Comparison of ENCODE assay signal across 22 mouse cellular contexts in the genomic region with DNA sequence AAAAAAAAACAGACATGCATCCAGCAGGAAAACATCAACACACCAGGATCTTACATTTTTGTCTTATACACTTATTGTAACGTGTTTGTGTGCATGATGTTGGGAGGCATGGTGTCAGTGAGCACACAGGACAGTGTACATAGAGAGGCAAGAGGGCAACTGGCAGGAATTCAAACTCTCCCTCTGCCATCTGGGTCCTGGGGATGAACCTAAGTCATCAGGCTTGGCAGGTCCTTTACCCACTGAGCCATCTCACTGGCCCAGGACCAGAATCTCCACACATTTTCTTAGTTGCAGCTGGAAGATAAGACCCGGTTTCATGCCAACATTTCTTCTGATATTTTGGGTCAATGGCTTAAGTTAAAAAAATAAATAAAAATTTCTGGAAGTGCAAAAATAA.
DNase-seq lines count a peak whose midpoint lies in the region; ATAC-seq and TF ChIP-seq lines count a peak whose summit lies in the region.
"Had no signal": no experiment of that assay in that cellular context is flagged by ENCODE, and none has a peak within 500 bp of the region (broad histone marks: within the 10 kb centered on the region; RNA-seq: fewer than 3 reads in every experiment).

No protein-coding gene starts in this region.

- H3K27me3 ChIP-seq in hindbrain, postnatal 0 days (ENCODE audit: insufficient read depth, low read length): no peaks in the 10 kb centered on the region
- H3K27me3 ChIP-seq in hindbrain, embryonic 11.5 days (ENCODE audit: control insufficient read depth, insufficient read depth, low read length): no peaks in the 10 kb centered on the region
- H3K27me3 ChIP-seq: forebrain, embryonic 15.5 days; heart, embryonic 15.5 days; hindbrain, embryonic 13.5 days; limb, embryonic 12.5 days; liver, embryonic 15.5 days; neural tube, embryonic 15.5 days had no signal

- no peak for ATAC-seq in hindbrain, postnatal 0 days
- ATAC-seq in hindbrain, embryonic 11.5 days (ENCODE audit: low FRiP score): no peak
- ATAC-seq in cerebellum, adult (ENCODE audit: insufficient number of reproducible peaks, low FRiP score, low TSS enrichment): peak; percentile 52; the same call in 1 of the 2 replicates
- ATAC-seq in frontal cortex, adult (ENCODE audit: low TSS enrichment): no peak
- ATAC-seq: activated CD4-positive, CD25-positive, alpha-beta regulatory T cell, adult 4 months; forebrain, embryonic 15.5 days had no signal

- no peaks in the 10 kb centered on the region for H3K4me1 ChIP-seq in hindbrain, postnatal 0 days (ENCODE audit: insufficient read depth, low read length)
- H3K4me1 ChIP-seq in hindbrain, embryonic 11.5 days (replicated peaks; ENCODE audit: control insufficient read depth, insufficient read depth, low read length): no peaks in the 10 kb centered on the region
- H3K4me1 ChIP-seq: forebrain, embryonic 15.5 days; heart, embryonic 15.5 days; hindbrain, embryonic 13.5 days; limb, embryonic 12.5 days; liver, embryonic 15.5 days; neural tube, embryonic 15.5 days had no signal

- H3K4me3 ChIP-seq in hindbrain, postnatal 0 days (ENCODE audit: low read length): no peak overlapping the region
- H3K4me3 ChIP-seq in hindbrain, embryonic 11.5 days (ENCODE audit: low read depth, low read length): no peak overlapping the region
- H3K4me3 ChIP-seq: forebrain, embryonic 15.5 days; heart, embryonic 15.5 days; hindbrain, embryonic 13.5 days; limb, embryonic 12.5 days; liver, embryonic 15.5 days; neural tube, embryonic 15.5 days had no signal

- no peak overlapping the region for H3K9ac ChIP-seq in hindbrain, postnatal 0 days (replicated peaks; ENCODE audit: low read length)
- no peak overlapping the region for H3K9ac ChIP-seq in hindbrain, embryonic 11.5 days (ENCODE audit: low read depth, low read length)
- H3K9ac ChIP-seq: forebrain, embryonic 15.5 days; heart, embryonic 15.5 days; hindbrain, embryonic 13.5 days; limb, embryonic 12.5 days; liver, embryonic 15.5 days; neural tube, embryonic 15.5 days had no signal

- no peaks in the 10 kb centered on the region for H3K36me3 ChIP-seq in hindbrain, postnatal 0 days (ENCODE audit: insufficient read depth, low read length)
- H3K36me3 ChIP-seq in hindbrain, embryonic 11.5 days (ENCODE audit: control insufficient read depth, insufficient read depth, low read length): no peaks in the 10 kb centered on the region
- H3K36me3 ChIP-seq: forebrain, embryonic 15.5 days; heart, embryonic 15.5 days; hindbrain, embryonic 13.5 days; limb, embryonic 12.5 days; liver, embryonic 15.5 days; neural tube, embryonic 15.5 days had no signal

- 58% methylated on average over 2 of the region's 2 CpGs for WGBS in hindbrain, postnatal 0 days
- WGBS in hindbrain, embryonic 11.5 days: 72% methylated on average over 2 of the region's 2 CpGs

- H3K27ac ChIP-seq in hindbrain, postnatal 0 days: no peak overlapping the region
- no peak overlapping the region for H3K27ac ChIP-seq in hindbrain, embryonic 11.5 days (ENCODE audit: low read depth, low read length)
- H3K27ac ChIP-seq: forebrain, embryonic 15.5 days; heart, embryonic 15.5 days; hindbrain, embryonic 13.5 days; limb, embryonic 12.5 days; liver, embryonic 15.5 days; neural tube, embryonic 15.5 days; stomach, postnatal 0 days had no signal

- no peak for TF ChIP-seq CTCF in hindbrain, postnatal 0 days (IDR thresholded peaks at IDR 0.05; ENCODE audit: low read depth)

- H3K4me2 ChIP-seq in hindbrain, postnatal 0 days (ENCODE audit: low read depth, low read length): no peak overlapping the region
- H3K4me2 ChIP-seq in hindbrain, embryonic 11.5 days (replicated peaks; ENCODE audit: low read depth, low read length): no peak overlapping the region
- H3K4me2 ChIP-seq: forebrain, embryonic 15.5 days; heart, embryonic 15.5 days; hindbrain, embryonic 13.5 days; limb, embryonic 12.5 days; liver, embryonic 15.5 days; neural tube, embryonic 15.5 days had no signal

- H3K9me3 ChIP-seq in hindbrain, postnatal 0 days (ENCODE audit: low read length): 0 out of 2 replicates have a peak, but pooled peaks cover 2% of the 10 kb centered on the region
- no peaks in the 10 kb centered on the region for H3K9me3 ChIP-seq in hindbrain, embryonic 11.5 days (ENCODE audit: control insufficient read depth, low read length)
- H3K9me3 ChIP-seq: heart, embryonic 15.5 days; liver, embryonic 15.5 days; neural tube, embryonic 15.5 days had no signal

- peak; percentile 1 for DNase-seq in adrenal gland, postnatal 10 days
- no peak for DNase-seq in adrenal gland, adult 2 months
- peak; percentile 70 for DNase-seq in hindbrain, postnatal 0 days (ENCODE audit: low spot score)
- DNase-seq in hindbrain, embryonic 11.5 days (ENCODE audit: low spot score): no peak
- peak; percentile 82 for DNase-seq in cerebellum, adult 9-11 months
- DNase-seq in spleen, postnatal 14 days (ENCODE audit: low spot score in 2 of 2): no peak
- DNase-seq: embryo, embryonic 11 days; kidney, adult 8-10 months; kidney, postnatal 36 days; lung, postnatal 10 days; midbrain, embryonic 14.5 days; right cerebral cortex, postnatal 25 days had no signal

Comparison
In these comparisons a context has a peak if more than half of its experiments do, and no peak if none do; other contexts are left out.
1. DNase-seq: peak in adrenal gland, postnatal 10 days (single experiment), hindbrain, postnatal 0 days (single experiment) and cerebellum, adult 9-11 months (single experiment); none in adrenal gland, adult 2 months (single experiment), hindbrain, embryonic 11.5 days (single experiment) and spleen, postnatal 14 days (0 of 2).